Comparison of ENCODE assay signal across 22 mouse cellular contexts in the genomic region with DNA sequence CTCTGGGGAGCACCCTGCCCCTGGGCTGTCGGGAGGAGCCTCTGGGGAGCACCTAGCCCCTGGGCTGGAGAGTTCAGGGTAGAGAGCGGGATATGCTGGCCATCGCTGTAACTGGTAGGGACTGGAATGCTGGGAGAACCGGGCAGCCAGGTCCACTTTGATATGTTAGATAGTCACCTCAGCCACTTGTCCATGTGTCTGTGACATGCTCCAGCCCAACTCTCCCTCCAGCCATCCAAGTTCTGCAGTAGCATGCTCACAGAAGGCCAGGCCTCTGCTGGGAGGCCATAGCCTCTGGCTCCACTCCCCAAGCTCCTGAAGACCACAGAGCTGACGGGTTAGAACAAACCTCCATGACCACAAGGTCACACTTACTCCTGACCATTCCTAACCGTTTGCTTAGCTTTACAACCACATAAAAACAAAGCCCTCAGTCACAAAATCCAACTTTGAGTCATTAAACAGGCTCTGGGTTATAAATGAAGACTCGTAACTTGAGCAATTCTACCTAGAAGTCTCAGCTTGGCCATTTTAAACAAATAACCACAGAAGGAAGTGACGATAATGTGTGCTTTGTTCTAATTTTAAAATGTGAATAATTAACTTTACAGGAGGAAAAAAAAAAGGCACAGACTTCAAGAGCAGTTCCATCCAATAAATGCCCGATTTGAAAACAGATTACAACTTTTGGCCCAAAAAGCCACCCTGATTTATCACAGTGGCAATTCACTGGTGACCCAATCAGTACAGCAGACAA. TPM values are rescaled to one million over a fixed set of nuclear protein-coding genes. Genes with fewer than 3 reads are reported as not detected.
A peak's percentile ranks its signal among the peaks of the same experiment; 100 is the strongest.
DNase-seq lines count a peak whose midpoint lies in the region; ATAC-seq and TF ChIP-seq lines count a peak whose summit lies in the region.
"Had no signal": no experiment of that assay in that cellular context is flagged by ENCODE, and none has a peak within 500 bp of the region (broad histone marks: within the 10 kb centered on the region; RNA-seq: fewer than 3 reads in every experiment).

No protein-coding gene starts in this region.

- ATAC-seq in lung, embryonic 16.5 days (ENCODE audit: low read depth): no peak
- ATAC-seq: forebrain, embryonic 16.5 days; hindbrain, postnatal 0 days; midbrain, embryonic 15.5 days had no signal

- H3K4me2 ChIP-seq in lung, embryonic 16.5 days (ENCODE audit: low read depth, low read length): no peak overlapping the region
- H3K4me2 ChIP-seq: liver, embryonic 13.5 days; midbrain, embryonic 15.5 days had no signal

- DNase-seq in kidney, adult 2 months: peak; percentile 41
- no peak for DNase-seq in kidney, postnatal 4 days
- DNase-seq in lung, postnatal 4 days: no peak
- peak; percentile 19 for DNase-seq in induced T-regulatory cell, adult 2 months (ENCODE audit: low read depth)
- no peak for DNase-seq in embryo, embryonic 9.5 days (ENCODE audit: extremely low spot score)
- no peak for DNase-seq in right cerebral cortex, adult 18-20 months
- DNase-seq: adrenal gland, postnatal 14 days; cerebellum, postnatal 10 days; embryo, embryonic 11 days; liver, embryonic 13.5 days had no signal

- H3K27me3 ChIP-seq in kidney, adult 2 months (replicated peaks; ENCODE audit: control insufficient read depth, insufficient read depth, low read length): no peaks in the 10 kb centered on the region
- no peaks in the 10 kb centered on the region for H3K27me3 ChIP-seq in lung, embryonic 16.5 days (ENCODE audit: control insufficient read depth, insufficient read depth, low read depth, low read length)
- H3K27me3 ChIP-seq: liver, embryonic 13.5 days; midbrain, embryonic 15.5 days had no signal

- H3K79me2 ChIP-seq in macrophage (ENCODE audit: inconsistent target): peaks cover 25% of the 10 kb centered on the region

- H3K9ac ChIP-seq in lung, embryonic 16.5 days (ENCODE audit: low read length): no peak overlapping the region
- H3K9ac ChIP-seq: liver, embryonic 13.5 days; midbrain, embryonic 15.5 days had no signal

- peak overlapping the region; percentile 37; the same call in 1 of the 2 replicates for H3K27ac ChIP-seq in kidney, adult 2 months (ENCODE audit: insufficient read depth, low read depth, low read length)
- H3K27ac ChIP-seq in lung, embryonic 16.5 days (ENCODE audit: low read length): peak overlapping the region; percentile 38; the same call in 1 of the 2 replicates
- H3K27ac ChIP-seq in macrophage: peak overlapping the region; percentile 59
- H3K27ac ChIP-seq: hindbrain, postnatal 0 days; liver, embryonic 13.5 days; midbrain, embryonic 15.5 days had no signal

- no peak for TF ChIP-seq CTCF in kidney, adult 2 months (conservative IDR thresholded peaks at IDR 0.05; ENCODE audit: insufficient read depth, insufficient read length, low read depth, low read length)

- no peaks in the 10 kb centered on the region for H3K9me3 ChIP-seq in lung, embryonic 16.5 days (ENCODE audit: control insufficient read depth, low read length)
- H3K9me3 ChIP-seq: liver, embryonic 13.5 days; midbrain, embryonic 15.5 days had no signal

- 43% methylated on average over 9 of the region's 9 CpGs for WGBS in kidney, adult 2 months
- 53% methylated on average over 9 of the region's 9 CpGs for WGBS in lung, embryonic 16.5 days
- WGBS in macrophage (ENCODE audit: missing documents): 62% methylated on average over 9 of the region's 9 CpGs

- H3K36me3 ChIP-seq in kidney, adult 2 months (ENCODE audit: control insufficient read depth, insufficient read depth, low read length): no peaks in the 10 kb centered on the region
- H3K36me3 ChIP-seq in lung, embryonic 16.5 days (ENCODE audit: control insufficient read depth, insufficient read depth, low read length): no peaks in the 10 kb centered on the region
- H3K36me3 ChIP-seq in macrophage (ENCODE audit: inconsistent target): peaks cover 27% of the 10 kb centered on the region
- H3K36me3 ChIP-seq: liver, embryonic 13.5 days; midbrain, embryonic 15.5 days had no signal

- H3K4me1 ChIP-seq in kidney, adult 2 months (ENCODE audit: control insufficient read depth, insufficient read depth, low read length): peaks cover 8% of the 10 kb centered on the region
- H3K4me1 ChIP-seq in lung, embryonic 16.5 days (replicated peaks; ENCODE audit: control insufficient read depth, insufficient read depth, low read length): peaks cover 12% of the 10 kb centered on the region
- H3K4me1 ChIP-seq: liver, embryonic 13.5 days; midbrain, embryonic 15.5 days had no signal

- H3K4me3 ChIP-seq in kidney, adult 2 months (ENCODE audit: insufficient read depth, low read depth, low read length): no peak overlapping the region
- no peak overlapping the region for H3K4me3 ChIP-seq in lung, embryonic 16.5 days (ENCODE audit: low read length)
- no peak overlapping the region for H3K4me3 ChIP-seq in macrophage (ENCODE audit: inconsistent target)
- H3K4me3 ChIP-seq: liver, embryonic 13.5 days; midbrain, embryonic 15.5 days had no signal

- TF ChIP-seq POLR2A in kidney, adult 2 months (IDR thresholded peaks at IDR 0.05; ENCODE audit: low read depth, low read length): no peak

RNA-seq across cellular contexts. Expression of a gene that starts 10.3 kb away (rescaled TPM):
- 25.5 TPM in 2 replicates for polyA plus RNA-seq in kidney, adult 2 months (2012; rRNA removed)
- 24.0 and 27.5 TPM in 2 replicates for polyA plus RNA-seq in lung, embryonic 16.5 days (2015; fragmentation: Nextera tagmentation; extraction: Ambion mirVana)
- 10 to 100 TPM in 13 of 26 experiments, 1 to 10 TPM in 13; 3.0 to 26.5 (median 10.3) TPM for total RNA-seq in macrophage (2018; cell fraction: chromatin; rRNA removed)
- total RNA-seq in macrophage (2018; cell fraction: cytosol; rRNA removed): 10 to 100 TPM; 15.6 to 85.5 (median 36.6) TPM
- 10 to 100 TPM in 22 of 26 experiments, 1 to 10 TPM in 4; 7.6 to 59.5 (median 28.6) TPM for total RNA-seq in macrophage (2018; cell fraction: nucleus; rRNA removed)
- 19.9 to 34.2 TPM (median 33.5 TPM) in 3 replicates for polyA plus RNA-seq in macrophage (2018)
- total RNA-seq: hindbrain, postnatal 0 days; megakaryocyte, adult 5-6 weeks; MEL had no signal
- polyA plus RNA-seq: forebrain, embryonic 16.5 days; hindbrain, postnatal 0 days; liver, embryonic 13.5 days; midbrain, embryonic 15.5 days had no signal

RNA-seq across cellular contexts. Expression of a gene that starts 47.1 kb away (rescaled TPM):
- polyA plus RNA-seq in kidney, adult 2 months (2012; rRNA removed): 424 and 448 TPM in 2 replicates
- polyA plus RNA-seq in lung, embryonic 16.5 days (2015; fragmentation: Nextera tagmentation; extraction: Ambion mirVana): not detected in 2 replicates
- not detected for total RNA-seq in macrophage (2018; cell fraction: chromatin; rRNA removed)
- total RNA-seq in macrophage (2018; cell fraction: cytosol; rRNA removed): not detected
- not detected for total RNA-seq in macrophage (2018; cell fraction: nucleus; rRNA removed)
- polyA plus RNA-seq in macrophage (2018): not detected in 3 replicates
- total RNA-seq: adrenal gland, postnatal 14 days; gastrocnemius, adult 8-10 months; heart, adult 8-10 months; heart, postnatal 25 days; hindbrain, postnatal 0 days; left cerebral cortex, postnatal 10 days; MEL had no signal
- polyA plus RNA-seq: forebrain, embryonic 16.5 days; liver, embryonic 13.5 days; midbrain, embryonic 15.5 days; urinary bladder, adult 2 months had no signal

Comparison
In these comparisons a context has a peak if more than half of its experiments do, and no peak if none do; other contexts are left out.
1. DNase-seq: peak in kidney, adult 2 months (single experiment) and induced T-regulatory cell, adult 2 months (single experiment); none in kidney, postnatal 4 days (0 of 2), lung, postnatal 4 days (0 of 2), embryo, embryonic 9.5 days (single experiment) and right cerebral cortex, adult 18-20 months (single experiment).
2. RNA of a gene that starts 47.1 kb away (polyA plus RNA-seq): 424 to 448 TPM in kidney, adult 2 months; not detected in lung, embryonic 16.5 days and not detected in macrophage; every median in the first group is over 100 times any median in the second.
3. Peak in every context shown above with its lines, with median percentiles within 50 percentile points of each other: H3K27ac ChIP-seq.